Mouse (Mus musculus) urinary bladder, adult 18-20 months (tissue): ENCODE data around the gene 6030445D17Rik.

Experiments
- DNase-seq, 2 experiments: peaks; one replicate each; pipeline ENCODE4 v3.0.0; 2022; ENCODE audit warnings: low spot score in 2 of 2, mixed read lengths in 2 of 2

Gene 6030445D17Rik

GRCm38 (mm10) chr4:136462086-136462838 lies at the start of gene 6030445D17Rik:
Gene 6030445D17Rik, plus strand, starts transcription at chr4:136462250.
- DNase-seq: peak; percentile 67

GRCm38 (mm10) chr4:136415477-136415876 lies 46.6 kb upstream of the 6030445D17Rik start:
- DNase-seq: no peak

DNA sequence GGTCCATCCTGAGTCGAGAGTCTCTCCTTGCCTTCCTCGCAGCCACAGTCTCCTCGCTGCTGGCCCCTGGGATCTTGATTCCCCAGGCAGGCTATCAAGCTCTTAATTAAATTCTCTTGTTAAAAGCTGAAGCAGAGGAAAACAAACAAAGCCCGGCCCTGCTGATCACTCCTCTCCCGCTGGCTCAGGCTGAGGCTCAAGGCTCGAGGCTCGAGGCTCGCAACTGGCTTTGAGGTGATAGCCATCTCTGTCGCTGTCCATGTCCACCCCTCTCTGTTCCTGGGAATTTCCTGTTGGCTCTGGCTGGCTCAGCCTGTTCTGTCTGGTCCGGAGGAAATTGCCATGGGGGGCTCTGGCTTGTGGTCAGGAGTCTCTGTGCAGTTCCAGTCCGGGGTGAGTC lies 43.1 kb upstream of the 6030445D17Rik start:
- DNase-seq: no peak

DNA sequence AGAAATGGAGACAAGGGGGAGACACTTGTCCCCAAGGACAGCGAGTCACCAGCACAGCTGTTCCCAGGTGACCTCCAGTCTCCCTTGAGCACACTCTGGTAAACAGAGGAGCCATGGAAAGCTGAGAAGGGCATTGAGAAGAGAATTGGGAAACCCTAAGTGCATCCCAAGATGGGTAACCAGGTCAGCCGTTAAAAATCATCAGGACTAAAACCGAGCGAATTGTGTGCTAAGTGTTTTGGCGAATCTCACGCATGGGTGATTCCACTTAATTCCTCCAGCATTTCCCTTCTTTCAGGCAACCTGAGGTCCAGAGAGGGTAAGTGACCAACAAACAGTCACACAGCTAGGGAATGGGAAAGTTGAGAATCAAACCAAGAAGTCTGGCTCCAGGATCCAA lies 42.7 kb upstream of the 6030445D17Rik start:
- no peak for DNase-seq

DNA sequence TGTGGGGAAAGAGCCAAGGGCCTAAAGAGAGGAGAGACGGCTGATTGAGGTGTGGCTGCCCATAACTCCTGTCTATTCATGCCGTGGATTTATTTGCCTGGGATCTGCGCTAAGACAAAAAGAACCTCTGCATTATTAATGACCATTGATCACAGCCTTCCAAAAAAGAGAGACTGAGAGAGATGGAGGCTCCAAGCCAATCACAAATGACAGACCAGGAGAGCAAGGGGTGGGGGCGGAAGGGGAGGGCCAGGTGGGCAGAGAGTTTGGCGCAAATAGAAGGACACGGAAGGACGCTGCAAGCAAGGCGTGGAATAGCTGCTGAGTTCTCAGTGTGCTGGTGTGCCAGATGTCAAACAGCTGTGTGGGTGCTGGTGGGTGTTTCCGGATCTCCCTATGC lies 38.8 kb upstream of the 6030445D17Rik start, which contains the start of gene Htr1d:
TSS of gene Htr1d (plus strand) at position 301 of the 400 bp plus-strand sequence.
- no peak for DNase-seq

- no peak for DNase-seq
Observed at GRCm38 (mm10) chr4:136424120-136424999, 37.7 kb upstream of the 6030445D17Rik start.

DNA sequence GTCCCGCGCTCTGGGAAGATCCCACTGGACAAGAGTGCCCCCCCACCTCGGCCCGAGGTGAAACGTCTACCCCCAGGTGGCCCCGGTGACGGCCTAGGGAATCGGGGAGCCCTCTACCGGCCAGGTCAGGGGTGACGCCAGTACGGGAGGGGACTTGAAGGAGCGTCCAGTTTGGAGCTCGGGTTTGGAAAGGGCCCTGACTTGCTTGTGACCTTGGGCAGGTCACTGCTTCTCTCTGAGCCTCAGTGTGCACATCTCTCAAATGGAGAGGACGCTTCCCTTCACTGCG lies 37.1 kb upstream of the 6030445D17Rik start:
- no peak for DNase-seq

DNA sequence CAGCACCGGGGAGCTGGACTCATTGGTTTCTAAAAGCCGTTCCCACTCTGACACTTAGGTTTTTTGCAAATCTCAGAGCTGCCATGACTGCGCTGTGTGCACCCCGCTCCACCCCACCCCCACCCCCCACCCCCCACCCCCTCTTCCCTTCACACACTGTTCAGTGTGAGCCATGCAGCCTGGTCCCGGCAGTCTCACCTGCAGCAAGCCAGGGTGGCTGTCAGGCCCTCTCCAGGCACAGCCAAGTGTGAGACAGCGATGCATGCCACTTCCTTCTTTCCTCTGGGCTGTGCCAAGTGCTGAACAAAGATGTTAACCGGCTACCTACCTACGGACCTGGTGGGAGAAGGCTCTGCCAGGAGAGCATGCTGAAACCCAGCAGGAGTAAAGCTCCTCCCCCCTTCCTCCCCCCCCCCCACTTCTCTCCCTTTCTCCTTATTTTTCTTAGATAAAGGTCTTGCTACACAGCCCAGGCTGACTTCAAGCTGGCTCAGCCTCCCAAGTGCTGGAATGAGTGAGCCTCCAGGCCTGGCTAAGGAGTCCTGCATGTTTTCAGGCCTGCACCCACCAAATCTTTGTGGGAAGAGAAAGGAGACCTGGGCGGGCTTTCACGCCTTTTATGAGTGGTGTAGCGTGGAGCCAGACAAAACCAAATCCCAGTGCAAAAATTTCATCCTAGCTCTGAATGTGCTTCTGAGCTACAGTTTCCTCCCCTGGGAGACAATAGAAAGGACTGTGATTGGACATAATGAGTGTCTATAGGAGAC lies 31.3 kb upstream of the 6030445D17Rik start:
- no peak for DNase-seq

- no peak for DNase-seq
Observed at GRCm38 (mm10) chr4:136431376-136431693, 30.7 kb upstream of the 6030445D17Rik start.

DNA sequence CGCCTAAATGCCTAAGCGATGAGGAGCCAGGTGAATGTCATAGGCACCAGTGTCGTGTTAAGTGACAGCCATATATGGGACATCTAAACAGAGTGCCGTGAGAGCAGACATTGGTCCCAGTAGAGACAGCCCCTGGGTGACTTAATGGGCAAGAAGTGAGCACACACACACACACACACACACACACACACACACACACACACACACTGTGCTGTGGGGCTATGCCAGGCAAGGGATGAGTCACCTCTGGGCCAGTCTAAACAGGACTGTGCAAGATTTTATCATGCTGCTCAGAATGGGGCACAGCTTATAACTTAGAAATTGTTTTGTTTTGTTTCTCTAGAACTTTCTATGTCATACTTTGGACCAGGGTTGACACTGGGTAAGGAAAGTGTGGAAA lies 28.0 kb upstream of the 6030445D17Rik start:
- DNase-seq: peak in 1 of 2 experiments; percentile 64

GRCm38 (mm10) chr4:136439106-136439505 lies 22.9 kb upstream of the 6030445D17Rik start:
- no peak for DNase-seq

DNA sequence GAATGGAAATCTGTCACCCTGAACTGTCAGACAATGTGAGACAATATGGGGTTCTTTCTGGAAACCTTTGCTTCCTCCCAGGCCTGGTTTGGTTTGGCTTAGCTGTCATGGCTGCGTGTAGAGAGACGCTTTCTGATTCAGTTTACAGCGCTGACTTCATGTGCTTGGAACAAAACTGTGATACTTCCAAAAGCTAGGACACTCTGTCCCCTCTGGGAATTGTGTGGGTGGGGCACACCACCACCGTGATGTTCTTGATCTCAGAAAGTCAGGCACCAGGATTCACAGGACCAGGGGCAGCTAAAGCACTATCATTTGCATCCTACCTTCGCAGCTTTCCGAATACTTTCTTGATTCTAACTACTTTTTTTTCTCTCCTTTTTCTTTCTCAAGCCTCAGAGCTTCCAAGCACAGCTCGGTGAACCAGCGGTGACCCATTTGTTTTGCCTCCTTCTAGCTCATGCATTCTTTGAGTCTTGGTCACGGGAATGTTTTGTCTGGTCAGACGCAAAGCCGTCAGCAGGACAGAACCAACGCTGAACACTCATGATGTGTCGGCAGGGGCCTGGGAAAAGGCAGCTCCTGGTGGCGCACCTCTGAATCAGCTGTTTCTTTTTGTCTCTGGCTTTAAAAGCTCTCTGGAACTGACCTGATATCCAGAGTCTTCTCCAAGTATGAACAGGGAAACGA lies 20.6 kb upstream of the 6030445D17Rik start:
- no peak for DNase-seq

GRCm38 (mm10) chr4:136444561-136444960 lies 17.5 kb upstream of the 6030445D17Rik start:
- no peak for DNase-seq

DNA sequence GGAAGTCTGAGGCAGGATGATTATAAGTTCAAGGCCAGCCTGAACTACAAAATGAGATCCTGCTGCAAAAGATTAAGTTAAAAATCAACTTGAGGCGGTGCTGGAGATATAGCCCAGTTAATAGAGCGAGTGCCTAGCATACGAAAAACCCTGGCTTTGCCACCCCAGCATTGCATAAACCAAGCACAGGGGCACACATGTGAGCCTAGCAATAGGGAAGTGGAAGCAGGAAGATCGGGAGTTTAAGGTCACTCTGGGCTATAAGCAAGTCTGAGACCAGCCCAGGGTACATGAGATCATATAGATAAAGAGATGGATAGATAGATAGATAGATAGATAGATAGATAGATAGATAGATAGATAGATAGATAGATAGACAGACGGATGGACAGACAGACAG lies 12.3 kb upstream of the 6030445D17Rik start:
- no peak for DNase-seq

DNA sequence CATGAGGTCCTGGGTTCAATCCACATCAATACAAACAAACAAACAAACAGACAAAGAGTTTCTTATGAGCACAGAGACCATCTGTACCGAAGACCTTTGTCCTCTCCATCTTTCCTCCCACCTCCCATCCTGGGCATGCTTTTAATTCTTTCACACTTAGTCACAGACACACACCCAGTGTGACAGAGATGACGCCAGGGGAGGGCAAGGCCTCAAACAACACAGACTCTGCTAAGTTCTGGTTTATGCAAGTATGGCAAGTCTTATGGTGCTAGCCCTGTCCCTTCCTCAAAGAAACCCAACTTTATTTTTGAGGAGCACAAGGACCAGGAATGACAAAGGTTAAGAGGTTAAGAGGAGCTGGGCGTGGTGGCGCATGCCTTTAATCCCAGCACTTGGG lies 11.8 kb upstream of the 6030445D17Rik start:
- no peak for DNase-seq

- no peak for DNase-seq
Observed at GRCm38 (mm10) chr4:136451564-136451963, 10.5 kb upstream of the 6030445D17Rik start.

GRCm38 (mm10) chr4:136452286-136452685 lies 9.8 kb upstream of the 6030445D17Rik start:
- DNase-seq: no peak

GRCm38 (mm10) chr4:136452792-136453191 lies 9.3 kb upstream of the 6030445D17Rik start:
- no peak for DNase-seq

DNA sequence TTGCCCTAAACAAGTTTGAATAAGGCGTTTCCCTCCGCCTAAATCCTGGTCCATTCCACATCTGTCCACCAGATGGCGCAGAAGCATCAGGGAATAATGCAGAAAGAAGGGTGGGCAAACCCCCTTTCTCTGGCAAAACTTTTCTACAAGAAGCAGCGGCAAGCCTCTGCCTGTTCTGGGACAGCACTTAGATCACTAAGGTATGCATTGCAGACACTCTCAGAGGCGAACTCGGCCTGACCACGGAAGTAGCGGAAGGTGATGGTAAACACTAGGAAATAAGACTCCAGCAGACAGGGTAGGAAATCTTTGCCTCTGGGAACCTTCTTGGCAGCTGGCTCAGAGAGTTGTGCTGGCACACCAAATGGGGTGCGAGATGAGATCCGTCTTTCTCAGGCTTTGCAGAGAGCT lies 7.2 kb upstream of the 6030445D17Rik start:
- peak; percentile 62 to 72 for DNase-seq

DNA sequence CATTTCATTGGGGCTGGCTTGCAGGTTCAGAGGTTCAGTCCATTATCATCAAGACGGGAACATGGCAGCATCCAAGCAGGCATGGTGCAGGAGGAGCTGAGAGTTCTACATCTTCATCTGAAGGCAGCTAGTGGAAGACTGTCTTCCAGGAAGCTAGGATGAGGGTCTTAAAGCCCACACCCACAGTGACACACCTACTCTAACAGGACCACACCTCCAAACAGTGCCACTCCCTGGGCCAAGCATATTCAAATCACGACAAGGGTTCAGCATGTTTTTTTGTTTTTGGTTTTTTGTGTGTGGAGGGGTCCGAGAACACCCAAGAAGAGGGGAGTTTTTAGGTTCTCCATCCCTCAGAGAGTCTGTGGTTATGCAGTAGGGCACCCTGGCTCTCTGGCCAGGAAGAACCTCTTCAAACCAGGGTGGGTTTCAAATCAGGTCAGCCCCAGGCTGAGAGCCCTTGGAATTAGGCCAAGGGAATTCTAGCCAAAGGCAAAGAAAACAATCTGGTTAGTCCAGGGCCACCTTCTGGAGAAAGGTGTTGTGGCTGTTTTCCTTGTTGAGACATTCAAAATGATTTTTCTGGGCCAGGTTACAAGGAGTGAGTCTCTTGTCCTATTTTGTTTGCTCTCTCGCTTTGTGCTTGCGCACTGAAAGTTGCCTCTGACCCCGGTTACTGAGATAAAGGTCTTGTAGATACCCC lies 5.4 kb upstream of the 6030445D17Rik start:
- DNase-seq: no peak

DNA sequence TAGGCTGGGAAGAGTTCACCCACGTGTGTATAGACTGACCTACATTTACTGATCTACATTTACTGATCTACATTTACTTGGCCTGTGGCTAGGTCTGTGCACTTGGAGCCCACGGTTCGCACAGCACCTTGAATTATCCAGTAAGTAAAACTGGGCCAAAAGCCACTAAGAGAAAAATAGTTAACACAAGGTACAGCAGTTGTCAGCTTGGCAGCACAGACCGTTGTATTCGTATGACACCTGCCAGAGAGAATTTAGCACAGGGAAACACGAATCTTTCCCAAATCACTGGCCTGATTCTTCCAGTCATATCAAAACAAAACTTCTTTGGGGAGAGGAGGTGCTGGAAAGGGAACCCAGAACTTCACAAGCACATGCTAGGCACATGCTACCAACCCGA lies 3.8 kb upstream of the 6030445D17Rik start:
- no peak for DNase-seq
